In the genomic region with DNA sequence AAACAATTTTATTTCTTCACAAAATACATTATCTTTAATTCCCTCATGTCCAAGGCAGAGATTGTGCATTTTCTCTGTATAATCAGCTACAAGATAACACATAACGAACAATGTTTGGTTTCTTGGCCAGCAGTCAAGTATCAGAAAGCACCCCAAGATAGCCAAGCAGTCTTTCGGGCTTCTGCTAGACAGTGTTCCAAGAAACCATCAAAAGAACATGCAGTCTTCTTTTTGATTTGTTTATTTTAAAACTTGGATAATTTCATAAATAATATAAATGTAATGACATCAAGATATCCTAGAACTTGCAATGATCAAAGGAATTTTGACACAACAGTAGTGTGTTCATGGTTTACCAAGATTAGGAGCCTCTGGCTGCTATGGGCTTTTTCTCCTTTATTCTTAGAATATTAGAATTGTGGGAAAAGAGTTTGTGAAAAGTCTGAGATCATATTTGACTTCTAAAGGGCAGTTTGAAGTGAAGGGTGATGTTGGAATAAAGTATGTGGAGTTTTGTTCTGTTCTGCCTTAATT, we compare ENCODE assay signal across 22 mouse cellular contexts.
DNase-seq lines count a peak whose midpoint lies in the region; ATAC-seq and TF ChIP-seq lines count a peak whose summit lies in the region.
"Had no signal": no experiment of that assay in that cellular context is flagged by ENCODE, and none has a peak within 500 bp of the region (broad histone marks: within the 10 kb centered on the region; RNA-seq: fewer than 3 reads in every experiment).

No protein-coding gene starts in this region.

- H3K4me1 ChIP-seq in lung, embryonic 14.5 days (ENCODE audit: insufficient read depth): no peaks in the 10 kb centered on the region
- 0 out of 2 replicates have a peak, but pooled peaks cover 4% of the 10 kb centered on the region for H3K4me1 ChIP-seq in lung, embryonic 15.5 days
- H3K4me1 ChIP-seq in lung, embryonic 16.5 days (replicated peaks; ENCODE audit: control insufficient read depth, insufficient read depth, low read length): no peaks in the 10 kb centered on the region
- no peaks in the 10 kb centered on the region for H3K4me1 ChIP-seq in lung, postnatal 0 days (ENCODE audit: insufficient read depth, low read depth, low read length)

- H3K4me3 ChIP-seq in lung, embryonic 14.5 days (ENCODE audit: low read depth, low read length): no peak overlapping the region
- no peak overlapping the region for H3K4me3 ChIP-seq in lung, embryonic 15.5 days
- H3K4me3 ChIP-seq in lung, embryonic 16.5 days (ENCODE audit: low read length): no peak overlapping the region
- no peak overlapping the region for H3K4me3 ChIP-seq in lung, postnatal 0 days (ENCODE audit: low read depth, low read length)

- no peak overlapping the region for H3K9ac ChIP-seq in lung, embryonic 14.5 days
- no peak overlapping the region for H3K9ac ChIP-seq in lung, embryonic 15.5 days
- no peak overlapping the region for H3K9ac ChIP-seq in lung, embryonic 16.5 days (ENCODE audit: low read length)
- no peak overlapping the region for H3K9ac ChIP-seq in lung, postnatal 0 days (replicated peaks; ENCODE audit: low read depth)

- DNase-seq in lung, embryonic 14.5 days: peak; percentile 81
- no peak for DNase-seq in lung, postnatal 10 days
- no peak for DNase-seq in lung, postnatal 36 days
- no peak for DNase-seq in lung, adult 18-20 months
- peak; percentile 21 for DNase-seq in lung, postnatal 0 days (ENCODE audit: low spot score)
- DNase-seq in lung, postnatal 25 days (ENCODE audit: low spot score): no peak
- DNase-seq: adrenal gland, adult 2 months; adrenal gland, adult 8-10 months; adrenal gland, postnatal 10 days; adrenal gland, postnatal 14 days; adrenal gland, postnatal 25 days; adrenal gland, postnatal 36 days; B cell, adult 2 months; cerebellum, adult 11 months; cerebellum, adult 11-12 months had no signal

- H3K4me2 ChIP-seq in lung, embryonic 14.5 days: no peak overlapping the region
- no peak overlapping the region for H3K4me2 ChIP-seq in lung, embryonic 15.5 days
- H3K4me2 ChIP-seq in lung, embryonic 16.5 days (ENCODE audit: low read depth, low read length): no peak overlapping the region
- H3K4me2 ChIP-seq in lung, postnatal 0 days (replicated peaks; ENCODE audit: low read depth, low read length): no peak overlapping the region

- H3K27me3 ChIP-seq in lung, embryonic 14.5 days (ENCODE audit: insufficient read depth, low read length): no peaks in the 10 kb centered on the region
- H3K27me3 ChIP-seq in lung, embryonic 15.5 days: no peaks in the 10 kb centered on the region
- H3K27me3 ChIP-seq in lung, embryonic 16.5 days (ENCODE audit: control insufficient read depth, insufficient read depth, low read depth, low read length): no peaks in the 10 kb centered on the region
- no peaks in the 10 kb centered on the region for H3K27me3 ChIP-seq in lung, postnatal 0 days (replicated peaks; ENCODE audit: insufficient read depth, low read length)
- H3K27me3 ChIP-seq: CH12.LX, Patski had no signal

- H3K27ac ChIP-seq in lung, embryonic 14.5 days (ENCODE audit: low read depth): no peak overlapping the region
- no peak overlapping the region for H3K27ac ChIP-seq in lung, embryonic 15.5 days
- no peak overlapping the region for H3K27ac ChIP-seq in lung, embryonic 16.5 days (ENCODE audit: low read length)
- no peak overlapping the region for H3K27ac ChIP-seq in lung, postnatal 0 days (ENCODE audit: low read length)

- TF ChIP-seq EP300 in lung, postnatal 0 days (IDR thresholded peaks at IDR 0.05): no peak

- no peaks in the 10 kb centered on the region for H3K36me3 ChIP-seq in lung, embryonic 14.5 days (ENCODE audit: insufficient read depth)
- no peaks in the 10 kb centered on the region for H3K36me3 ChIP-seq in lung, embryonic 15.5 days
- H3K36me3 ChIP-seq in lung, embryonic 16.5 days (ENCODE audit: control insufficient read depth, insufficient read depth, low read length): no peaks in the 10 kb centered on the region
- no peaks in the 10 kb centered on the region for H3K36me3 ChIP-seq in lung, postnatal 0 days (ENCODE audit: insufficient read depth, low read length)
- H3K36me3 ChIP-seq: G1E had no signal

- no peaks in the 10 kb centered on the region for H3K9me3 ChIP-seq in lung, embryonic 14.5 days (ENCODE audit: low read depth, low read length)
- no peaks in the 10 kb centered on the region for H3K9me3 ChIP-seq in lung, embryonic 15.5 days
- no peaks in the 10 kb centered on the region for H3K9me3 ChIP-seq in lung, embryonic 16.5 days (ENCODE audit: control insufficient read depth, low read length)
- no peaks in the 10 kb centered on the region for H3K9me3 ChIP-seq in lung, postnatal 0 days (ENCODE audit: low read length)

- no peak for TF ChIP-seq CTCF in lung, embryonic 14.5 days (IDR thresholded peaks at IDR 0.05; ENCODE audit: low read depth)
- no peak for TF ChIP-seq CTCF in lung, postnatal 0 days (IDR thresholded peaks at IDR 0.05)

- peak; percentile 89 for ATAC-seq in lung, embryonic 14.5 days (ENCODE audit: insufficient read depth)
- peak; percentile 91; the same call in 1 of the 2 replicates for ATAC-seq in lung, embryonic 15.5 days (ENCODE audit: borderline replicate concordance, extremely low read depth, low FRiP score, low TSS enrichment)
- peak; percentile 86 for ATAC-seq in lung, embryonic 16.5 days (ENCODE audit: low read depth)
- ATAC-seq in lung, postnatal 0 days: peak; percentile 40; the same call in 1 of the 2 replicates
- ATAC-seq: activated CD4-positive, CD25-positive, alpha-beta regulatory T cell, adult 4 months; CD4-positive, CD25-positive, alpha-beta regulatory T cell, adult 4 months; Patski had no signal

- WGBS in lung, embryonic 14.5 days: 32% methylated on average over 2 of the region's 2 CpGs
- 34% methylated on average over 2 of the region's 2 CpGs for WGBS in lung, embryonic 15.5 days
- WGBS in lung, embryonic 16.5 days: 36% methylated on average over 2 of the region's 2 CpGs
- 42% methylated on average over 2 of the region's 2 CpGs for WGBS in lung, postnatal 0 days

Comparison
In these comparisons a context has a peak if more than half of its experiments do, and no peak if none do; other contexts are left out.
1. DNase-seq: peak in lung, embryonic 14.5 days (single experiment) and lung, postnatal 0 days (single experiment); none in lung, postnatal 10 days (single experiment), lung, postnatal 36 days (single experiment), lung, adult 18-20 months (0 of 2) and lung, postnatal 25 days (single experiment).
2. ATAC-seq: peak in every context shown above with its lines; median percentile 91 in lung, embryonic 15.5 days; 89 in lung, embryonic 14.5 days; 86 in lung, embryonic 16.5 days; 40 in lung, postnatal 0 days.